Mouse (Mus musculus): ENCODE measurements around the gene Bcl2a1c.
"Not testable (repeated sequence)": the region's sequence is repeated elsewhere in the genome, so short reads cannot be mapped to it uniquely, and the experiment has no call there.

Gene Bcl2a1c

GRCm38 (mm10) chr9:114329855-114330254 is at the start of gene Bcl2a1c:
TSS of gene Bcl2a1c (plus strand) at chr9:114330135.
- not testable (repeated sequence) for DNase-seq (ENCODE audit: extremely low spot score, low read depth, low spot score)

DNA sequence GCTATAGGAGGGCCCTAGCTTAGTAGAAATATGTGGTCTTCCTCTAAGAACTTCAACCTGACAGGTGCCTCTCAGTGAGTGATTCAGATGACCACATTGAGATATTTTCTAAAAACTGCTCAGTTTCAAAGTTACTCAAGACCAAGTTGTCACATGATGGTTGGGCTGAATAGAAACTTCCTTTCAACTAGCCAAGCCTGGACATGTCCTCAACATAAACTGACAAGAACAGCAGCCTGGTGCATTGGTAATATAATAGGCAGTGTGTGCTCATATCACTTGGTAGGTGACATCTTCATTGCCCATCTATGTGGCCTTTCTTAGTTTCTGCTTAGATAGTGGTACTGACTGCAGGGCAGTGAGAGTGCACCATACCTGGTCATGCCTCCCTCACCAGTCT is 24.0 kb upstream of the Bcl2a1c start:
- not testable (repeated sequence) for DNase-seq (ENCODE audit: extremely low spot score, low read depth, low spot score)

DNA sequence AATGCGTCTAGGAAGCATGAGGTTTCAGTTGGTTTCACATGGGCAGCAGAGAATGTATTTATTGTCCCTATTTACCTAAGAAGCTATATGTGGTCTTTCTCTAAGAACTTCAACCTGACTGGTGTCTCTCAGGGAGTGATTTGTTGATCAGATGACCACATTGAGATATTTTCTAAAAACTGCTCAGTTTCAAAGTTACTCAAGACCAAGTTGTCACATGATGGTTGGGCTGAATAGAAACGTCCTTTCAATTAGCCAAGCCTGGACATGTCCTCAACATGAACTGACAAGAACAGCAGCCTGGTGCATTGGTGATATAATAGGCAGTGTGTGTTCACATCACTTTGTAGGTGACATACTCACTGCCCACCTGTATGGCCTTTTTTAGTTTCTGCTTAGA is 18.2 kb upstream of the Bcl2a1c start:
- not testable (repeated sequence) for DNase-seq (ENCODE audit: extremely low spot score, low read depth, low spot score)

GRCm38 (mm10) chr9:114318021-114318420 is 11.9 kb upstream of the Bcl2a1c start:
- DNase-seq (ENCODE audit: extremely low spot score, low read depth, low spot score), result peak; percentile 46

DNA sequence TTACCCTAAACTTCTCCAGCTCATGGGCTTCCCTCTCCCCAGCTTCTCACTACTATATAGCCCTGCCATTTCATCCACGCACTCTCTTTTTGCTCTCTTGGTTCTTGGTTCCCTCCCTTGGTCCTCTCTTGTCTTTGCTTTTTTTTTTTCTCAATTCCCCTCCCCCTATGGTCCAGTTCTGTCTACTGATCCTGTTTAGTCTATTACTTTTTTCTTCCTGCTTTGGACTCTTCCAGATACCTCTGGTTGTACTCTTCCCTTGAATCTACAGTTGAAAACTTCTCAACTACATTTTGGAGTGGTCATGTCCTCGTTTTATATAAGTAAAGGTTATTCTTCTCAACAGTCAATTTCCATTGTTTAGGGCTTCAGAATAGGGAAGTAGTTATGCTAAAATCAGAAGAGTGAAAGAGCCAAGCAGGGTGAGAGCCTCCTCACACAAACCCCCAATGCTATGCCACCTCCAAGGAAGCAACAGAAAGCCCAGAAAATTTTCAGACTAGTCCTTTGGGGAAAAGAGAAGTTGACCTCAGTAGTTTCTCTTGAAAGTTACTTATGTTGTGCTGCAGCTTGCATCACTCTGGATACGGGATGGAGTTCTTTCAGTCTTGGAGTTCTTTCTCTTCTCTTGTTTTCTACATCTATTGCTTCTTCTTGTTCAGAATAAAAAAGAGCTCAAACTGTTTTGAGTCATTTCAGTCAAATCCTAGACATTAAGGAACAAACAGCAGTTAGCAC is 3.8 kb upstream of the Bcl2a1c start:
- DNase-seq (ENCODE audit: extremely low spot score, low read depth, low spot score), result no peak

GRCm38 (mm10) chr9:114328332-114328731 is 1.6 kb upstream of the Bcl2a1c start:
- DNase-seq (ENCODE audit: extremely low spot score, low read depth, low spot score), result not testable (repeated sequence)

- no peak for DNase-seq (ENCODE audit: extremely low spot score, low read depth, low spot score)
Measured at GRCm38 (mm10) chr9:114367783-114368470, 38.0 kb downstream of the Bcl2a1c start.

DNA sequence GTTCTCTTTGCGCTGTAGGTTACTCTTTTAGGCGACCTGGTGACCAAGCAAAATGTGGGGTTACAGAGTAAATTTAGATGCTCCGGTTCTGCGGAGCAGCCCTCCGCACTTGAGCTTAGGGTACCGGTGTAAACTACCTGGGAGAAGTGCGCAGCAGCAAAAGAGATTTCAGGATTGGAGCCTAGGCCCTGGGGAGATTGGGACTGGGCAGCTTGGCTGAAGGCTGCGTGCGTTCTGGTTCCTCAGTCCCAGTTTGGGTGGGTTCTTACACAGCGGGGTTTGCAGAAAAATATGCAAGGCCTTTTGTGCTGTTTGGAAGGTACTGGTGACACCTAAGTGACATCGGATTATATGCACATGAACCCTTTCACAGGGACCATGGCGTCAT is 38.5 kb downstream of the Bcl2a1c start:
- DNase-seq (ENCODE audit: extremely low spot score, low read depth, low spot score), result no peak

DNA sequence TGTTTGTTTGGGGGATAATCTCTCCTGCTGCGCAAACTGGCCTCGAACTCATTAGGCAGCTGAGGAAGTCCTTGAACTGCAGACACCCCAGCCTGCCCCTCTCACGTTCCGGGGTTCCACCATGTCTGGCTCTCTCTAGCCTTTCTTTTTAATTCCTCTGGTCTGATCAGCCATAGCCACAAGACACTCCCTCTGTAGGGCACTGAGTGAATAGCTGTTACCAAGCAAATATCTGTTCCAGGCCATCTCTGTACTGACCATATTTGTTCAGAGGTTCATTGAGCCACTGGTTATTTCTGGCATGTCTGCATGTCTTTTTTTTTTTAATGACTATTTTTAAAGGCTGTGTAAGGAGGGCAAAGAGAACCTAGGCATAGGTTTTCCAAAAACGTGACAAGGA is 39.5 kb downstream of the Bcl2a1c start:
- not testable (repeated sequence) for DNase-seq (ENCODE audit: extremely low spot score, low read depth, low spot score)

DNA sequence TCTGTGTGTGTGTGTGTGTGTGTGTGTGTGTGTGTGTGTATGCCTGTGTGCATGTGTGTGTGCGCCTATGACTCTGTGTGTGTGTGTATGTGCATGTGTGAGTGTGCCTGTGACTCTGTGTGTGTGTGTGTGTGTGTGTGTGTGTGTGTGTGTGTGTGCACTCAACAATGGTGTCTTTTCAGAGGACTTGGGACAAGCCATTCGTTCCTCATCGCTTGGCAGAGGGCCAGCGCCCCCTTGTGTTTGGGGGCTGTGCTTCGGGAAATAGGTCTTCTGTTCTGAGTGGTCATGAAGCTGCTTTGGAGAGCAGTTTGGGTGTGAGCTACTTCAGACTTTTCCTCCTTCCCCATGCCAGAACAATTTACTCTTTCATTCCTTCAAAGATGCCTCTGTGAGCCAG is 41.8 kb downstream of the Bcl2a1c start:
- DNase-seq (ENCODE audit: extremely low spot score, low read depth, low spot score), result not testable (repeated sequence)

GRCm38 (mm10) chr9:114375276-114375962 is 45.5 kb downstream of the Bcl2a1c start:
- DNase-seq (ENCODE audit: extremely low spot score, low read depth, low spot score), result no peak

DNA sequence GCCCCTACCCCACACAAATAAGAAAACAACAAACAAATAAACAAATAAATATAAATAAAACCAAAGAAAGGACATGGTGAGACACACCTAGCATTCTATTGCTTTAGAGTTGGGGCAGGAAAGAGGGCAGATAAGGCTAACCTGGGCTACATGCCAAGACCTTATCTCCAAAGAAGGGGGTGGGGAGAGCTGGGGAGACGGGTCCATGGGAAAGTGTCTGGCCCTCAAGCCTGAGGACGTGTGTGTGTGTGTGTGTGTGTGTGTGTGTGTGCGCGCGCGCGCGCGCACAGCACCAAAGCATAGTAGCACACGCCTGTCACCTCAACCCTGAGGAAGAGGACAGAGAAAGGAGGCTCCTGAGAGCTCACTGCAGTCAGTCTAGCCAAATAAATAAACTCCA is 47.2 kb downstream of the Bcl2a1c start:
- DNase-seq (ENCODE audit: extremely low spot score, low read depth, low spot score), result no peak

DNA sequence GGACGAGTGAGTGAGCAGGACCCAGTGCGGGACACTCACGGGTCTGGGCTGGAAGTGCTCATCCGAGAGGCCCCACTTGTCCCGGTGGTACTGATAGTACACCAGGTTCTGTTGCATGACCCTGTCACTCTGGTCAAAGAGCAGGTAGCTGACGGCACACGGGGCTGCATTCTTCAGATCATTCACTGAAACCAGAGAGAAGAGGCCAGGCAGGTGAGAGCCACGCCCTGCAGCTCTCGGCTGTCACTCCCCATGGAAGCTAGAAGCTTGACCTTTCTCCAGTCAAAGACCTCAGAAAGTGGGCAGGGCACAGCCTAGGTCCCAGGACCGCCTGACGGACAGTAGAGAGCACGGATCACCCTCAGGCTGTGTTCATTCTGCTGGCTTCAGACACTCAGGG is 49.9 kb downstream of the Bcl2a1c start:
- DNase-seq (ENCODE audit: extremely low spot score, low read depth, low spot score), result no peak
